Mouse (Mus musculus) liver, postnatal 0 days (tissue): ENCODE data around the gene Hs3st5. TPM values are rescaled to one million over a fixed set of nuclear protein-coding genes. Genes with fewer than 3 reads are reported as not detected.

Experiments
- ATAC-seq: fragments of 200-750 bp; cut with Nextera tagmentation; 2 replicates; pipeline ENCODE4 v1.8.0; 2017; ENCODE audit warnings: mild to moderate bottlenecking, moderate library complexity
- DNase-seq: peaks from one replicate; pipeline ENCODE4 v3.0.0-alpha.2; 2016
- H3K27ac ChIP-seq: fragments of 300-500 bp; sonication (generic); 2 replicates; pipeline ENCODE4 v1.5.1; 2014; ENCODE audit warnings: antibody characterized with exemption, moderate library complexity, mild to moderate bottlenecking, low read depth
- H3K27me3 ChIP-seq: fragments of 300-500 bp; sonication (generic); 2 replicates; pipeline ENCODE4 v1.6.1; 2014; ENCODE audit warnings: low read length, control low read depth, mixed read lengths; ENCODE audit not compliant: insufficient read depth
- H3K36me3 ChIP-seq: fragments of 300-500 bp; sonication (generic); replicated peaks from 2 replicates; pipeline ENCODE4 v1.6.1; 2014; ENCODE audit warnings: mild to moderate bottlenecking, control low read depth, low read length, moderate library complexity, mixed read lengths; ENCODE audit not compliant: insufficient read depth
- H3K4me1 ChIP-seq: fragments of 300-500 bp; sonication (generic); 2 replicates; pipeline ENCODE4 v1.6.1; 2014; ENCODE audit warnings: antibody characterized with exemption, mild to moderate bottlenecking, control low read depth; ENCODE audit not compliant: insufficient read depth
- H3K4me2 ChIP-seq: fragments of 300-500 bp; sonication (generic); 2 replicates; pipeline ENCODE4 v1.6.1; 2014; ENCODE audit warnings: low read depth, mild to moderate bottlenecking, low read length, moderate library complexity, mixed read lengths
- H3K4me3 ChIP-seq: fragments of 300-500 bp; sonication (generic); 2 replicates; pipeline ENCODE4 v1.5.1; 2014; ENCODE audit warnings: low read depth, low read length
- H3K9ac ChIP-seq: fragments of 300-500 bp; sonication (generic); replicated peaks from 2 replicates; pipeline ENCODE4 v1.6.1; 2014; ENCODE audit warnings: mild to moderate bottlenecking, moderate library complexity
- H3K9me3 ChIP-seq: fragments of 300-500 bp; sonication (generic); 2 replicates; pipeline ENCODE4 v1.6.1; 2016; ENCODE audit warnings: mild to moderate bottlenecking, control low read depth, low read length, mixed read lengths
- CTCF ChIP-seq: sonication (generic); IDR thresholded peaks from 2 replicates; pipeline ENCODE4 v1.5.1; 2016; ENCODE audit warnings: antibody characterized with exemption, low read depth
- EP300 ChIP-seq: IDR thresholded peaks from 2 replicates; pipeline ENCODE4 v1.6.1; 2016; ENCODE audit warnings: antibody characterized with exemption, low read depth, mild to moderate bottlenecking
- WGBS: fragments of 180-500 bp; shearing (Covaris S2); extraction: QIAGEN DNeasy Blood & Tissue Kit; methylation state at CpG from one replicate; pipeline ENCODE4 v1.1.7; 2014; ENCODE audit not compliant: insufficient replicate concordance; 5-methylcytosine and 5-hydroxymethylcytosine counted together
- polyA plus RNA-seq: library from polyadenylated mRNA; unstranded; fragments of >200 nt; fragmentation: Nextera tagmentation; extraction: Ambion mirVana; gene quantifications from 2 replicates; pipeline ENCODE4 v1.2.1, GENCODE M21; 2015

The Hs3st5 gene
- polyA plus RNA-seq, 1 experiment from 2014 or later = not detected

DNA sequence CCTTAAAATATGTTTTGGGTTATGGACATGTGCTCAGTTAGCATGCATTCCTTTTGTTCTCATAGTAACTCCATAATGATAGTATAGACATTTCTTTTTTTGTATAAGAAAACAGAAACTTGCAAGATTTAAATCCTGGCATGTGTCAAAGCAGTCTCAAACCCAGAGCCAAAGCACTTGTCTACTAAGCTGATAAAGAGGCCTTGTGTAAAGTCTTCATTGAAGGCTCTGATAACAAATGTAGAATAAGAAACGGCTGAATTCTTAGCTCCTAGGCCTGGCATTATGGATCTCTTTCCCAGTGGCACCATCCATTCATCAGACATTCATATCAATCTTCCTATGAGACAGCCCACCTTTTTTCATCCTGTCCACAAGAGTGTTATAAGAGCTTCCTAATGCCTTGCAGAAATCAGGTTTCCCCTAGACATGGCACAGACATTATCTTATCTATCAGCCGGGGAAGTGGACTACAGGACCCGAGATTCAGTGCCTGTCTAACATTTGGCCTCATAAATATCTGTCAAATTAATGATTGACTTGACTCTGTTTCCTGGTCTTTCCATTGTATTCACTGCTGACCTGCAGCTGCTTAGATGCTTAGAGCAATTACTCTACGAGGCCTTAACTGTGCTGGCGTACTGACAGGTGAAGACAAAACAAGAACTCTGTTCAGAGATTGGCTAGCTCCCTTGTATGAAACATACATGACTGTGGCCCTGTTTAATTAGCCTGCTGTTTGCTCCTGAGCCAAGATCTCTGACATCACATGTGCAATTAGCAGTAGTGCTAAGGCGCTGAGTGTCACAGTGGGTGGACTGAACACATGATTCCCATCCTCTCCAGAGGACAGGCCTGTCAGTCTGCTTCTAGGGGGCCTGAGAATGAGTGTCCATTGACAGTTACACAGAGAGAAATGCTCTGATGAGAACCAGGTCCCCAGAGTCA lies 48.6 kb downstream of the Hs3st5 start:
- Histone ChIP-seq H3K4me3 (no peak overlapping the region), H3K4me2 (no peak overlapping the region), H3K9me3 (no peaks in the 10 kb centered on the region), H3K27me3 (no peaks in the 10 kb centered on the region), H3K36me3 (no peaks in the 10 kb centered on the region), H3K9ac (no peak overlapping the region), H3K27ac (no peak overlapping the region), H3K4me1 (no peaks in the 10 kb centered on the region)
- ATAC-seq (no peak), DNase-seq (no peak)
- TF ChIP-seq CTCF (no peak), EP300 (no peak)
- 60% methylated on average over 6 of the region's 6 CpGs for WGBS

DNA sequence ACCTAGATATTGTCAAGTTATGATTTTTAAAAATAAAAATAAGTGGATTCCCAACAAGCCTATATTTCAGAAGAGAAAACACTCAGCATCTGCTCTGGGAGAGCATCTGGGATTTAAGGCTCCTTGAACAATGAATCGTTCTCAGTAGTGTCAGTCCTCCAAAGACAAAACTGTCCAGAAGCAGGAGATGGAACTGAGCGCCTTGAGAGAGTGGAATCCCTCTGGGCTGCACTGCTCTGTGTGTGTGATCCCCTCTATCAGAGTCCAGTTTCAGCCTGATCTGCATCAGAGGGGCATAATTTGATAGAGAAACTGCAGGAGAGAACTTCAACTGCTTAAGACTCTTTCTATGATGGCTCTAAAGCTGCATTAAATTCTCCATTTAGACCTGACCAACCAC lies 49.5 kb downstream of the Hs3st5 start:
- Histone ChIP-seq H3K36me3 (no peaks in the 10 kb centered on the region), H3K27ac (no peak overlapping the region), H3K9me3 (no peaks in the 10 kb centered on the region), H3K4me1 (no peaks in the 10 kb centered on the region), H3K4me2 (no peak overlapping the region), H3K4me3 (no peak overlapping the region), H3K9ac (no peak overlapping the region), H3K27me3 (no peaks in the 10 kb centered on the region)
- TF ChIP-seq EP300 = no peak
- no peak for TF ChIP-seq CTCF
- DNase-seq = no peak
- 62% methylated on average over 2 of the region's 2 CpGs for WGBS
- ATAC-seq = no peak

DNA sequence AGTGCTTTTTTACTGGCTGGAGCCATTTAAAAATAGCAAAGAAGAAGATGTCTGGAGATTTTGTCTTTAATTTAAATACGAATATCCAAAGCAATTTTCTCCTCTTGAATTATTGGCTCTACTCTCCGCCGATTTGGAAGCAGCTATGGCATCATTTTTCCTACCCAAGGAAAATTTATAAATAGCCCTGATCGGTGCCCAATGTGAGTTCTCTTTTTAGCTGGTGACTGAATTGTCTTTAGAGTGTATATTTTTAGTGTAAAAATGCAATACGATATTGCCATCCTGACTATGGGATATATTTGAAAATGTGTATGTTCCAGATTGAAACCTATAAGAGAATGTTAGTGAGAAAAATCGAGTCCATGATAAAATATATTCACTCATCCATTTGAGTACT lies 51.1 kb downstream of the Hs3st5 start:
- ATAC-seq (no peak), DNase-seq (no peak)
- Histone ChIP-seq H3K27me3 (no peaks in the 10 kb centered on the region), H3K4me2 (no peak overlapping the region), H3K27ac (no peak overlapping the region), H3K4me3 (no peak overlapping the region), H3K9me3 (no peaks in the 10 kb centered on the region), H3K4me1 (no peaks in the 10 kb centered on the region), H3K36me3 (no peaks in the 10 kb centered on the region), H3K9ac (no peak overlapping the region)
- 80% methylated on average over 6 of the region's 6 CpGs for WGBS
- TF ChIP-seq EP300 = no peak
- TF ChIP-seq CTCF = no peak

DNA sequence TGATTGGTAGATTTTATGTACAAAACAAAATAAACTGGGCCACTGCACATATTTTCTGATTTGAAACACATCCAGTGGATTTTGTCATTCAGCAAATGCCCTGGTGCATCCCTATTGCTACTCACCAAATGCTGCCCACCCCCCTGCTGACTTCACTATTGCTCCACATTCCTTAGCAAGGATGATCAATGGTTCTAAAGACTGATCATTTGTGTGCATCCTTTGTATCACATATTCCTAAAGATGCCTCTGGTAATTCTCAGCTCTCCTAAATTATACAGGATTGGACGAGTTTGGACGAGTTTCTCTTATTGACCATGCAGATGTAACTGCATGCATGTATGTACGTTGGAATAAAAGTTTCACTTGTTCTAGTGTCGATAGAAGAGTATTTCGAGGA lies 52.1 kb downstream of the Hs3st5 start:
- Histone ChIP-seq H3K27ac (no peak overlapping the region), H3K9ac (no peak overlapping the region), H3K27me3 (no peaks in the 10 kb centered on the region), H3K4me1 (no peaks in the 10 kb centered on the region), H3K36me3 (no peaks in the 10 kb centered on the region), H3K4me3 (no peak overlapping the region), H3K4me2 (no peak overlapping the region), H3K9me3 (no peaks in the 10 kb centered on the region)
- whole genome bisulfite sequencing = 86% methylated on average over 5 of the region's 5 CpGs
- TF ChIP-seq CTCF (no peak), EP300 (no peak)
- no peak for ATAC-seq
- no peak for DNase-seq

DNA sequence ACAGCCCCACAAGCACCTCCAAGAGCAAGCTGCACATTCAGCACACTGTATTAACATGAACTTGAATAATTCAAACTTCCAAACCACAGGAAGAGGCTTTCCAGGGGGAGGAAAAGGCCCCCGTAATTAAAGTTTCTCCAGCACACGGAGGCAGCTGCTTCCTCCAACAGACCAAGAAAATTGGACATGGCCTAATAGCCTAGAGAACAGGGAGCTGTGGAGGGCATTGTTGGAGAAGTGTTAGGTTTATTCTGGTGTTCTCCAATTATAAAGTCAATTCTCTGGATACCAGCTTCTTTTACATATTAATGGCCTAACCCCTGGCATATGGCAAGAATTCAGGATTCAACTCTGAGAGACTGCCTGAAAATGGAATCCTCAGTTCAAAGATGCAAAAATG lies 60.6 kb downstream of the Hs3st5 start:
- Histone ChIP-seq H3K27ac (no peak overlapping the region), H3K27me3 (no peaks in the 10 kb centered on the region), H3K9ac (no peak overlapping the region), H3K4me3 (no peak overlapping the region), H3K4me1 (no peaks in the 10 kb centered on the region), H3K4me2 (no peak overlapping the region), H3K36me3 (no peaks in the 10 kb centered on the region), H3K9me3 (no peaks in the 10 kb centered on the region)
- DNase-seq (no peak), ATAC-seq (no peak)
- TF ChIP-seq EP300 (no peak), CTCF (no peak)
- WGBS = 35% methylated on average over 2 of the region's 2 CpGs

DNA sequence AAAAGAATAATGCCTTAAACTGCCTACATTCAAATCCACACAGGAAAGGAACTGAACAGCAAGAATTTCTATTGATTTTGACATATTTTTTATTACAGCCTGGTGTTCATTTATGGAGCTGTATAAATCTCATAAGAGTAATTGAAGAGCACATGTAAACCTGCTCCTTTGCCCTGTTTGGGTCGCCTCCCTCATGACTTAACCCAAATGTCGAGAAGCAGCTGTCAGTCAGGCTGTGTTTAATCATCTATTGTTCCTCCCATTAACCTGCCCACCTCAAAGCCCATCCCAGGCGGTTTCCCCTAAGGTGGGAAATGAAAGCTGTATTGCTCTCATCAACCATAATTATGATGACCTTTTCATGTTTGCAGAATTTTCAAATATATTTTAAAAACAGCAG lies 65.9 kb downstream of the Hs3st5 start:
- ATAC-seq (no peak), DNase-seq (no peak)
- no peaks in the 10 kb centered on the region for H3K9me3 ChIP-seq
- 53% methylated on average over 3 of the region's 3 CpGs for WGBS
- no peak overlapping the region for H3K4me2 ChIP-seq
- H3K27me3 ChIP-seq = no peaks in the 10 kb centered on the region
- H3K36me3 ChIP-seq = no peaks in the 10 kb centered on the region
- H3K27ac ChIP-seq = no peak overlapping the region
- H3K9ac ChIP-seq = no peak overlapping the region
- no peak overlapping the region for H3K4me3 ChIP-seq
- TF ChIP-seq EP300 (no peak), CTCF (no peak)
- no peaks in the 10 kb centered on the region for H3K4me1 ChIP-seq
